Mouse (Mus musculus): ENCODE measurements around the gene Cpm.

DNA sequence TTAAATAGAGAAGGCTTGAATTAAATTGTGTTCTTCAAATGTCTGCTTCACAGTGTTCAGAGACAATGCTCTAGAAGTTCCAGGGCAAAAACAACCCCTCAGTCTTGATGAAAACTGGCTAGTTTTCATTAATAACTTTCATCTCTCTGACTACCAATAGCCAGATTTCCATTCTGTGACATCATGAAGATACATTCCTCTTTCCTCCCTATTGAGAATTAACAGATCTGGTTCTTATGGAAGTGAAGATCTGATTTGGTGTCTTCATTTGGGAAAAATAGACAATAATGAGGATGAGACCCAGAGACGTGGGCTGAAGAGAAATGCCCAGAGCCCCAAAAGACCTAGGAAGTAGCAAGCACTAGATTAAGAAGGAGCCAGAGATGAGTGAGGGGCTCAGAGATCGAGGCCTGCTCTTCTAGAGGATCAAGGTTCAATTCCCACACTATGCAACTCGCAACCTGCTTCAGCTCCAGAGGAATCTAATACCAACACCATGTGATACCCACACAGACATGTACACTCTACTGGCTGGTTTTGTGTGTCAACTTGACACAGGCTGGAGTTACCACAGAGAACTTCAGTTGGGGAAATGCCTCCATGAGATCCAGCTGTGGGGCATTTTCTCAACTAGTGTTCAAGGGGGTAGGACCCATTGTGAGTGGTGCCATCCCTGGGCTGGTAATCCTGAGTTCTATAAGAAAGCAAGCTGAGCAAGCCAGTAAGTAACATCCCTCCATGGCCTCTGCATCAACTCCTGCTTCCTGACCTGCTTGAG, 11.5 kb upstream of the Cpm start:
- TF ChIP-seq CTCF (IDR thresholded peaks at IDR 0.05) (no peak), POLR2A (IDR thresholded peaks at IDR 0.05; ENCODE audit: insufficient read depth, low read depth, low read length) (no peak), EP300 (IDR thresholded peaks at IDR 0.05; ENCODE audit: insufficient read depth, low read depth, low read length) (no peak)

All from heart, adult 2 months (tissue).